Mouse (Mus musculus) midbrain, postnatal 0 days (tissue): ENCODE measurements at regions not wholly inside any gene's neighbourhood (a gene's known extent, or its start where the extent isn't known, plus 50 kb on each side); places are given as distances from the start of the nearest gene placed in this dataset.

Experiments
- ATAC-seq: fragments of 200-750 bp; cut with Nextera tagmentation; 2 replicates; pipeline ENCODE4 v1.8.0; 2017; ENCODE audit warnings: moderate number of reproducible peaks, mild to moderate bottlenecking, moderate TSS enrichment, moderate library complexity; ENCODE audit not compliant: low FRiP score
- DNase-seq: peaks from one replicate; pipeline ENCODE4 v3.0.0-alpha.2; 2015; ENCODE audit warnings: low spot score
- H3K27ac ChIP-seq: fragments of 300-500 bp; sonication (generic); 2 replicates; pipeline ENCODE4 v1.5.1; 2014; ENCODE audit warnings: low read depth, mild to moderate bottlenecking, low read length, mixed read lengths
- H3K27me3 ChIP-seq: fragments of 300-500 bp; sonication (generic); 2 replicates; pipeline ENCODE4 v1.6.1; 2014; ENCODE audit warnings: low read length, control low read depth, mixed read lengths; ENCODE audit not compliant: insufficient read depth
- H3K36me3 ChIP-seq: fragments of 300-500 bp; sonication (generic); 2 replicates; pipeline ENCODE4 v1.6.1; 2014; ENCODE audit warnings: low read length, control low read depth, mixed read lengths; ENCODE audit not compliant: insufficient read depth
- H3K4me1 ChIP-seq: fragments of 300-500 bp; sonication (generic); 2 replicates; pipeline ENCODE4 v1.6.1; 2014; ENCODE audit warnings: mild to moderate bottlenecking, control low read depth, antibody characterized with exemption, low read length, mixed read lengths; ENCODE audit not compliant: insufficient read depth
- H3K4me2 ChIP-seq: fragments of 300-500 bp; sonication (generic); 2 replicates; pipeline ENCODE4 v1.6.1; 2014; ENCODE audit warnings: low read depth, mild to moderate bottlenecking, low read length, mixed read lengths; ENCODE audit not compliant: poor library complexity, severe bottlenecking
- H3K4me3 ChIP-seq: fragments of 300-500 bp; sonication (generic); 2 replicates; pipeline ENCODE4 v1.5.1; 2014; ENCODE audit warnings: low read depth, mild to moderate bottlenecking, low read length, moderate library complexity
- H3K9ac ChIP-seq: fragments of 300-500 bp; sonication (generic); replicated peaks from 2 replicates; pipeline ENCODE4 v1.6.1; 2014; ENCODE audit warnings: mild to moderate bottlenecking, low read length, moderate library complexity, mixed read lengths; ENCODE audit not compliant: poor library complexity, severe bottlenecking
- H3K9me3 ChIP-seq: fragments of 300-500 bp; sonication (generic); 2 replicates; pipeline ENCODE4 v1.6.1; 2016; ENCODE audit warnings: low read length, control low read depth
- CTCF ChIP-seq: IDR thresholded peaks from 2 replicates; pipeline ENCODE4 v1.5.1; 2016; ENCODE audit warnings: antibody characterized with exemption, mild to moderate bottlenecking
- WGBS: fragments of 180-500 bp; shearing (Covaris S2); extraction: QIAGEN DNeasy Blood & Tissue Kit; methylation state at CpG from one replicate; pipeline ENCODE4 v1.1.7; 2014; 5-methylcytosine and 5-hydroxymethylcytosine counted together

DNA sequence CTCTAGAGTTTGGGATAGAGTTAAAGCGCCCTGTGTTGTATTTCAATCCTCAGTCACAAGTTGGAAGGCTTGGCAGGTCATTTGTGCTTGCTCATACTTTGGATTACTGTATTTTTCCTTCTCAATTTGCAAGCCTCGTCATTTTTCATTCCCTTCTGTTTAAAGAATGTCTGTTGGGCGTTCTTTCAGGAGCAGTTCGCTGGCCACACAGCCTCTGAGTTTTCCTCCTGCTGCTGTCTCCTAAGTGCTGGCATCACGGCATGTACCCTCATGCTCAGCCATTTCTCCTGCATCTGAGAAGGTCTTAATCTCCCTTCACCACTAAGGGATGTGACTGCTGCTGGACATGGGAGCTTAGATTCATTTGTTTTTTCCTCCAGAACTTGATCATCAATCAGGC, 146.0 kb upstream of the Lpp start:
- ATAC-seq (no peak), DNase-seq (no peak)
- Histone ChIP-seq H3K27ac (no peak overlapping the region), H3K36me3 (no peaks in the 10 kb centered on the region), H3K4me3 (no peak overlapping the region), H3K9me3 (no peaks in the 10 kb centered on the region), H3K4me2 (no peak overlapping the region), H3K27me3 (no peaks in the 10 kb centered on the region), H3K9ac (no peak overlapping the region), H3K4me1 (no peaks in the 10 kb centered on the region)
- WGBS = 80% methylated on average over 5 of the region's 5 CpGs
- no peak for TF ChIP-seq CTCF

- TF ChIP-seq CTCF = no peak
- no peak for DNase-seq
These were observed 155.2 kb upstream of the Lpp start for GRCm38 (mm10) chr16:24238075-24238555.

DNA sequence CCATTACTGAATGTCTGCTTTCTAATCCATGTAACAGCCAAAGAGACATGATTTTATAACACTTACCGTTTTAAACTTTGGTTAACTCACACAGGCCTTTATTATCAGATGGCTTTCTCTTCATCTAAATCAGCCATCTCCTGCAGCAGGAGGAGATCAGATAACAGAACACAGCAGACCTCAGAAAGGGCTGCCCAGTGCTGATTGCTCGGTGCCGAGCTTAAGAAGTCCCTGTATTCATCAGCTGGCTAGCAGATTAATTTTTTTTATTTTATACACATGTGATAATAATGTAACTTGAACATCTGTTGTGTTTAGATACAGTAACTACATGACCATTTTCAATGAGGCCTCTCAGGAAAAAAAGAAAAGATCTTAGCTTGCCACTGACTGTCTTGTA, 155.9 kb upstream of the Lpp start:
- TF ChIP-seq CTCF = no peak
- no peaks in the 10 kb centered on the region for H3K36me3 ChIP-seq
- WGBS = 81% methylated on average over 3 of the region's 3 CpGs
- H3K9me3 ChIP-seq = no peaks in the 10 kb centered on the region
- H3K4me3 ChIP-seq = no peak overlapping the region
- H3K27me3 ChIP-seq = no peaks in the 10 kb centered on the region
- H3K4me1 ChIP-seq = no peaks in the 10 kb centered on the region
- H3K9ac ChIP-seq = no peak overlapping the region
- H3K27ac ChIP-seq = no peak overlapping the region
- ATAC-seq (no peak), DNase-seq (no peak)
- no peak overlapping the region for H3K4me2 ChIP-seq

More at GRCm38 (mm10) chr16:24238075-24238555, 155.2 kb upstream of the Lpp start:
- H3K36me3 ChIP-seq = no peaks in the 10 kb centered on the region
- H3K9me3 ChIP-seq = no peaks in the 10 kb centered on the region
- no peak overlapping the region for H3K27ac ChIP-seq
- no peak overlapping the region for H3K9ac ChIP-seq
- H3K4me2 ChIP-seq = no peak overlapping the region
- ATAC-seq = no peak
- no peak overlapping the region for H3K4me3 ChIP-seq
- WGBS = 83% methylated on average over 3 of the region's 3 CpGs
- H3K4me1 ChIP-seq = no peaks in the 10 kb centered on the region
- H3K27me3 ChIP-seq = no peaks in the 10 kb centered on the region

- 97% methylated on average over 3 of the region's 3 CpGs for WGBS
- H3K36me3 ChIP-seq = no peaks in the 10 kb centered on the region
- no peak for ATAC-seq
- no peak overlapping the region for H3K4me2 ChIP-seq
- no peak overlapping the region for H3K27ac ChIP-seq
- H3K9me3 ChIP-seq = no peaks in the 10 kb centered on the region
- H3K9ac ChIP-seq = no peak overlapping the region
- TF ChIP-seq CTCF = no peak
- no peaks in the 10 kb centered on the region for H3K27me3 ChIP-seq
- DNase-seq = no peak
- H3K4me1 ChIP-seq = no peaks in the 10 kb centered on the region
- no peak overlapping the region for H3K4me3 ChIP-seq
These were observed 156.3 kb upstream of the Lpp start for GRCm38 (mm10) chr16:24237013-24237412.

- ATAC-seq = no peak
- WGBS = 82% methylated on average over 3 of the region's 3 CpGs
- H3K36me3 ChIP-seq = no peaks in the 10 kb centered on the region
These were observed 156.8 kb upstream of the Lpp start for GRCm38 (mm10) chr16:24236511-24236910.

DNA sequence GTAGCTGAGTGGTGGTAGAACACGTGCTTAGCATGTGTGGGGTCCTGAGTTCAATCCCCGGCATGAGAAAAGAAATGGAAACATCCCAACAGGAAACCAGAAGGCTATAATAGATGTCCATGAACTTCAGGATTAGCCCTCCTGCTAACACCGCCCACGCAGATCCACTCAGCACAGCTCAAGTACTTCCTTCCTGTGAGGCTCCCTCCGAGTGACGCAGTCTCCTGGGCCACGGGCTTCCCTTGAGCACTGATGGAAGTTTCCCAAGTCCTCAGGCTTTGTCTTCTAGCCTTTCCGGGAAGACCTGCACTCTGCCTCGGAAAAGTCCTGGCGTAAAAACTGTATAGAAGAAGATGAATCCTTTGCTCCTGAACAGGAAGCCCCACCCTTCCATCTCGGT, 158.5 kb upstream of the Lpp start:
- Histone ChIP-seq H3K4me1 (no peaks in the 10 kb centered on the region), H3K27me3 (no peaks in the 10 kb centered on the region), H3K9ac (no peak overlapping the region), H3K4me2 (no peak overlapping the region), H3K4me3 (no peak overlapping the region), H3K27ac (no peak overlapping the region), H3K9me3 (no peaks in the 10 kb centered on the region), H3K36me3 (no peaks in the 10 kb centered on the region)
- 88% methylated on average over 11 of the region's 11 CpGs for WGBS
- no peak for TF ChIP-seq CTCF
- DNase-seq (no peak), ATAC-seq (no peak)

More at GRCm38 (mm10) chr16:24236511-24236910, 156.8 kb upstream of the Lpp start:
- TF ChIP-seq CTCF = no peak
- H3K9ac ChIP-seq = no peak overlapping the region
- no peaks in the 10 kb centered on the region for H3K9me3 ChIP-seq
- no peaks in the 10 kb centered on the region for H3K4me1 ChIP-seq
- no peak overlapping the region for H3K4me3 ChIP-seq
- no peak overlapping the region for H3K4me2 ChIP-seq
- H3K27ac ChIP-seq = no peak overlapping the region
- DNase-seq = no peak
- H3K27me3 ChIP-seq = no peaks in the 10 kb centered on the region
